Mouse (Mus musculus) E14TG2a.4 (cell line): ENCODE measurements at regions not wholly inside any gene's neighbourhood (a gene's known extent, or its start where the extent isn't known, plus 50 kb on each side); places are given as distances from the start of the nearest gene placed in this dataset.

Experiments used
- CTCF ChIP-seq: conservative IDR thresholded peaks from 2 replicates; pipeline ENCODE4 v1.5.1; 2014; ENCODE audit warnings: low read length
- NANOG ChIP-seq: IDR thresholded peaks from 2 replicates; pipeline ENCODE4 v1.6.1; 2014; ENCODE audit warnings: borderline replicate concordance, low read length, mixed read lengths
- POU5F1 ChIP-seq: IDR thresholded peaks from 2 replicates; pipeline ENCODE4 v1.6.1; 2014; ENCODE audit warnings: low read length, borderline replicate concordance

- TF ChIP-seq NANOG, result no peak
- TF ChIP-seq CTCF, result no peak
- TF ChIP-seq POU5F1, result no peak
Observed at GRCm38 (mm10) chr8:97477098-97477457, 1588.7 kb upstream of the Got2 start.
